Mouse (Mus musculus): ENCODE results near the gene Rhbdd1. TPM values are rescaled to one million over a fixed set of nuclear protein-coding genes. Genes with fewer than 3 reads are reported as not detected.

Gene Rhbdd1
- polyA plus RNA-seq, 1 experiment from 2014 or later, result 7.3 TPM

DNA sequence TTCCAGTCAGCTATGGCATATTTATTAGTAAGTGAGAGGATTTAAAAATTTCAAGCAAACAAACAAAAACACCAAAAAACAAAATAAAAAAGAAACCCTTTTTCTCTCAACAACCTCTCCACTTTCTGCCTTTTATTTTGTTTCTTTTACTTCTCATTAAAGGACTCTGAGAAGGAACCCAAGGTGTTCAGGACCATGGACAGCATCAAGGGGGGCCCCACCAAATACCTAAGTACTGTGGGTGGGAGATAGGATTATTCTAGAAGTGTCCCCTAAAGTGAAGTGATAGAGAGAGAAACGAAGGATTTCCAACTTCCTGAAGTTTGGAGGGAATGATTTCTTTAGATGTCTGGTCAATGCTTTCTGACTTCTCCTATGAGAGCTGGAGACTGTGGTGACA lies 17.7 kb upstream of the Rhbdd1 start:
- Histone ChIP-seq H3K4me1 (replicated peaks; ENCODE audit: control insufficient read depth, insufficient read depth, low read length) (no peaks in the 10 kb centered on the region), H3K9ac (ENCODE audit: low read depth, low read length) (no peak overlapping the region), H3K4me2 (replicated peaks; ENCODE audit: low read depth, low read length) (no peak overlapping the region), H3K4me3 (ENCODE audit: low read depth, low read length) (no peak overlapping the region), H3K9me3 (ENCODE audit: control insufficient read depth, low read length) (no peaks in the 10 kb centered on the region), H3K36me3 (ENCODE audit: control insufficient read depth, insufficient read depth, low read length) (no peaks in the 10 kb centered on the region), H3K27ac (ENCODE audit: low read depth, low read length) (no peak overlapping the region), H3K27me3 (ENCODE audit: control insufficient read depth, insufficient read depth, low read length) (no peaks in the 10 kb centered on the region)
- DNase-seq (ENCODE audit: low spot score) (no peak), ATAC-seq (ENCODE audit: low FRiP score) (no peak)
- 41% methylated on average over 1 of the region's 1 CpGs for WGBS

DNA sequence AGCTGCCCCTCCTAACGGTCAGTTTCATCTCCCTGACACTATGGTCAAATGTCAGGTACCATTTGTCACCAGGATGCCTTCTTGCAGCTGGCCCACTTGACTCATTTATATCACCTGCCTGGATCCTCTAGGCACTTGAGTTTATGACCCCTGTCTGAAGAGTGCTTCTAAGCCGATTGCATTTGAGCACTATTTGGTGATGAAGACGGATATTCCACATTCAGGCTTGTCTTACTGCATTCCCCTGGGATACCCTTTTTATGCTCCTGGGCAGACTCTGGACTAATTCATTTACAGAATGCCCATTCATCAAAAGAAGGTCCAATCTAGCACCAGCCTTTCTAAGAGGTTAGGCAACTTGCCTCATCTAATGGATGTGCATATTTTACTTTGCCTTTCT lies 11.8 kb upstream of the Rhbdd1 start:
- no peaks in the 10 kb centered on the region for H3K4me1 ChIP-seq (replicated peaks; ENCODE audit: control insufficient read depth, insufficient read depth, low read length)
- DNase-seq (ENCODE audit: low spot score) (no peak), ATAC-seq (ENCODE audit: low FRiP score) (peak; percentile 79)
- H3K4me2 ChIP-seq (replicated peaks; ENCODE audit: low read depth, low read length), result no peak overlapping the region
- H3K36me3 ChIP-seq (ENCODE audit: control insufficient read depth, insufficient read depth, low read length), result no peaks in the 10 kb centered on the region
- 59% methylated on average over 3 of the region's 3 CpGs for WGBS
- H3K27ac ChIP-seq (ENCODE audit: low read depth, low read length), result no peak overlapping the region
- H3K9me3 ChIP-seq (ENCODE audit: control insufficient read depth, low read length), result no peaks in the 10 kb centered on the region
- H3K4me3 ChIP-seq (ENCODE audit: low read depth, low read length), result no peak overlapping the region
- H3K9ac ChIP-seq (ENCODE audit: low read depth, low read length), result no peak overlapping the region
- no peaks in the 10 kb centered on the region for H3K27me3 ChIP-seq (ENCODE audit: control insufficient read depth, insufficient read depth, low read length)

DNA sequence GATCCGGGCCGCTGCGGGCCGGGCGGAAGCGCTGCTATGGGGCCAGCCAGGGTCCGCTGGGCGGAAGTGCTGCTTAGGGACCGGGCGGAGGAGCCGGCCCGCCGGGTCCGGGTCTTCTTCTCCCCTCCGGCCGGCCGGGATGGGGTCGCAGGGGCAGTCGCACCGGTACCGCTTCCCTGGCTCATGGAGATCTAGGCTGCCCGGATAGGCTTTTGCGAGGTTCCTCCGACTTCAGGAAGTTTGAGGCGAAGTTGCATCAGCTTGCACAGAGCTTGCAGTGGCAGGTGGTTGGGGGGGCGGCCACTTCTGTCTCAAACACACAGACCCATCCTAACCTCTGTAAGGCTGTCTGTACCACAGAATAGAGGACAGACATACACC lies 484 bp downstream of the Rhbdd1 start:
- WGBS, result 1% methylated on average over 25 of the region's 26 CpGs
- Histone ChIP-seq H3K4me3 (ENCODE audit: low read depth, low read length) (peak overlapping the region; percentile 85), H3K27ac (ENCODE audit: low read depth, low read length) (peak overlapping the region; percentile 96), H3K9me3 (ENCODE audit: control insufficient read depth, low read length) (no peaks in the 10 kb centered on the region), H3K36me3 (ENCODE audit: control insufficient read depth, insufficient read depth, low read length) (no peaks in the 10 kb centered on the region), H3K4me2 (replicated peaks; ENCODE audit: low read depth, low read length) (peak overlapping the region; percentile 66), H3K4me1 (replicated peaks; ENCODE audit: control insufficient read depth, insufficient read depth, low read length) (no peaks in the 10 kb centered on the region; the same call in 1 of the 2 replicates), H3K9ac (ENCODE audit: low read depth, low read length) (peak overlapping the region; percentile 95), H3K27me3 (ENCODE audit: control insufficient read depth, insufficient read depth, low read length) (no peaks in the 10 kb centered on the region)
- ATAC-seq (ENCODE audit: low FRiP score), result peak; percentile 81
- no peak for DNase-seq (ENCODE audit: low spot score)

DNA sequence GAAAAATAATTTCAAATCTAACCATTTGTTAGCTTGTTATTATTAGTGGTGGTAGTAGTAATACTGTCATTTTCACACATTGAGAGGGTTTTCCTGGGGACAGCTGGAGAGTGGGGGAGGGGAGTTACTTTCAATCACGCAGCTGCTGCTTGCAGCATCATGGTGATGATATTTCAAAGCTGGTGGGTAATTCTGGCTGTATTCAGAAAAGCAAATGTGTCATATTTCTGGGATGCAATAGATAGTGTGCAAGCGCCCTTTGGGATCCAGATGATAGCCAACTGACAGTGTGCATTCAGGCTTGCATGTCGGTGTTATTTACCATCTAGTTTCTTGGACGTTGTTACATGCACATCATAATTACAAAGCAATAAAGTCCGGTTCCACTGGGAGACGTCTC lies 4.2 kb downstream of the Rhbdd1 start:
- ATAC-seq (ENCODE audit: low FRiP score), result no peak
- WGBS, result 63% methylated on average over 6 of the region's 6 CpGs

DNA sequence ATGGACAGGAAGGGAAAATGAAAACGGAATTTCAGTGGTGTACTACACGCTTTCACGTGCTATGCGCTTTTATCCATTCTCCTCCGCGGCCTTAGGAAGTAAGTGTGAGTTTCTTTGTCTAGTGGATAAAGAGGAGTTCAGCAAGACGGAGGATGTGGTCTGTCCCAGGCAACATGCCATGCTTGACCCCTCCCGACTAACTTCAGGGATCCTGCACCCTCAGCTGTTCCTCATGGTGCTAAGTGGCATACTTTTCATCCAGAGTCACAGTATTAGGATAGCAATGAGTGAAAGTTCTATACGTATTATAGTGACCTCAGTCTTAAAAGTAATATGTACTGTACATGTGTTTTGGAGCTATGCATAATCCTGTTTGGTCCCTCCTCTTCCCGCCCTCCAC lies 4.6 kb downstream of the Rhbdd1 start:
- Histone ChIP-seq H3K9ac (ENCODE audit: low read depth, low read length) (no peak overlapping the region), H3K27ac (ENCODE audit: low read depth, low read length) (peak overlapping the region; percentile 75)

More for the DNA sequence above, 4.2 kb downstream of the Rhbdd1 start:
- Histone ChIP-seq H3K9me3 (ENCODE audit: control insufficient read depth, low read length) (no peaks in the 10 kb centered on the region), H3K4me2 (replicated peaks; ENCODE audit: low read depth, low read length) (no peak overlapping the region), H3K9ac (ENCODE audit: low read depth, low read length) (no peak overlapping the region), H3K4me3 (ENCODE audit: low read depth, low read length) (no peak overlapping the region), H3K4me1 (replicated peaks; ENCODE audit: control insufficient read depth, insufficient read depth, low read length) (no peaks in the 10 kb centered on the region; the same call in 1 of the 2 replicates), H3K27me3 (ENCODE audit: control insufficient read depth, insufficient read depth, low read length) (no peaks in the 10 kb centered on the region), H3K27ac (ENCODE audit: low read depth, low read length) (peak overlapping the region; percentile 75), H3K36me3 (ENCODE audit: control insufficient read depth, insufficient read depth, low read length) (no peaks in the 10 kb centered on the region)
- DNase-seq (ENCODE audit: low spot score), result peak; percentile 44

DNA sequence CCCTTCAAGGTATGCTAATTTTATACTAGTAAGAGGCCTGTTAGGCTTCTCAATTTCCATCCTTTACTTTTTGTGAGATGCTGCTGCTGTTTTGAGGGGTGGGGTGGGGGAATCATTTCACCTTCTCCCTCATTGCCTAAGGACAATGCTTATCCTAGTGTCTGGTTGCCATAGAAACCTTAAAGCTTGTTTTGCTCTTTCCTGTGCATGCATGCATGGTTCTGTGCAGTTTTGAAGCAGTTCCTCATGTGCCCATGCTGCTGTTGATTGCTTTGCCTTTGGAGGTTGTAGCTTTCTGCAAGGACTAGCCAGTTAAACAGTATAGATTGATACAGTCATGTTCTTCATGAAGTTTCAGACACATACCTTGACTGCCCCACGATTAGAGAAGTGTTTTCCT lies 5.2 kb downstream of the Rhbdd1 start:
- H3K4me2 ChIP-seq (replicated peaks; ENCODE audit: low read depth, low read length), result no peak overlapping the region

More for the DNA sequence above, 4.6 kb downstream of the Rhbdd1 start:
- DNase-seq (ENCODE audit: low spot score) (no peak), ATAC-seq (ENCODE audit: low FRiP score) (peak; percentile 8; the same call in 1 of the 2 replicates)
- H3K4me1 ChIP-seq (replicated peaks; ENCODE audit: control insufficient read depth, insufficient read depth, low read length), result no peaks in the 10 kb centered on the region; the same call in 1 of the 2 replicates
- no peak overlapping the region for H3K4me2 ChIP-seq (replicated peaks; ENCODE audit: low read depth, low read length)
- H3K9me3 ChIP-seq (ENCODE audit: control insufficient read depth, low read length), result no peaks in the 10 kb centered on the region
- H3K4me3 ChIP-seq (ENCODE audit: low read depth, low read length), result no peak overlapping the region
- no peaks in the 10 kb centered on the region for H3K27me3 ChIP-seq (ENCODE audit: control insufficient read depth, insufficient read depth, low read length)
- 67% methylated on average over 10 of the region's 10 CpGs for WGBS
- no peaks in the 10 kb centered on the region for H3K36me3 ChIP-seq (ENCODE audit: control insufficient read depth, insufficient read depth, low read length)

DNA sequence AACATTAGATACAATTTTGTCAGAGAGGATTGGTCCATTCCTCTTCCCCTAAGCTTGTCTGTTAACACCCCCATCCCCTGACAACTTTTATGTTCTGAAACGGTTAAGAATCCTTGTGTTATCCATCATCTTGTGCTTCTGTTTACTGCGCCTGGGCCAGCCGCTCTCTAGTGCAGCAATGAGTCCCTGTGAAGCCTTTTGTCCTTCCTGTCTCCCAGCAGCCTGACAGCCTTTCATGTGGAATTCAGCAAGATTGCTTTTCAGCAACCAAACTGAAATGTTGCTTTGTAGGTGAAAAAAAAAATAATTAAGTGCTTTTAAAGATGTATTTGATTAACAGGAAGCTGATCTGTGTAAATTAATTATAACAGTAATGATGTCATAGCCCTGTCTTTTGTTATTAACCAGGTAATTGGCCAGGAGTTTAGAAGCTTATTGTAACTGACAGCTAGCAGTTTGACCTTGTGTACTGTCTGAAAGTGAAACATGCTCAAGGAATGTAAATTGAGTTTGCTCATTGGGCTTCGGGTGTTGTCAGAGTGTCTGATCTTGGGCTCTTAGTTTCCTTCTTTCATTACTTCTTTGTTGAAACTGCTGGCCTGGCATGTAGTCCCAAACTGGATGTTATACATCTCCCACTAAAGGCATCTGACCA lies 8.0 kb downstream of the Rhbdd1 start:
- Histone ChIP-seq H3K27me3 (ENCODE audit: control insufficient read depth, insufficient read depth, low read length) (no peaks in the 10 kb centered on the region), H3K36me3 (ENCODE audit: control insufficient read depth, insufficient read depth, low read length) (no peaks in the 10 kb centered on the region), H3K4me3 (ENCODE audit: low read depth, low read length) (no peak overlapping the region), H3K9ac (ENCODE audit: low read depth, low read length) (no peak overlapping the region), H3K4me1 (replicated peaks; ENCODE audit: control insufficient read depth, insufficient read depth, low read length) (no peaks in the 10 kb centered on the region; the same call in 1 of the 2 replicates), H3K9me3 (ENCODE audit: control insufficient read depth, low read length) (no peaks in the 10 kb centered on the region), H3K4me2 (replicated peaks; ENCODE audit: low read depth, low read length) (no peak overlapping the region), H3K27ac (ENCODE audit: low read depth, low read length) (peak overlapping the region; percentile 19; the same call in 1 of the 2 replicates)
- ATAC-seq (ENCODE audit: low FRiP score) (no peak), DNase-seq (ENCODE audit: low spot score) (peak; percentile 25)
- 27% methylated on average over 4 of the region's 4 CpGs for WGBS

More for the DNA sequence above, 5.2 kb downstream of the Rhbdd1 start:
- DNase-seq (ENCODE audit: low spot score) (peak; percentile 12), ATAC-seq (ENCODE audit: low FRiP score) (no peak)
- H3K9ac ChIP-seq (ENCODE audit: low read depth, low read length), result no peak overlapping the region
- H3K36me3 ChIP-seq (ENCODE audit: control insufficient read depth, insufficient read depth, low read length), result no peaks in the 10 kb centered on the region
- no peaks in the 10 kb centered on the region for H3K27me3 ChIP-seq (ENCODE audit: control insufficient read depth, insufficient read depth, low read length)
- 79% methylated on average over 1 of the region's 1 CpGs for WGBS
- no peak overlapping the region for H3K4me3 ChIP-seq (ENCODE audit: low read depth, low read length)
- no peak overlapping the region for H3K27ac ChIP-seq (ENCODE audit: low read depth, low read length)
- H3K9me3 ChIP-seq (ENCODE audit: control insufficient read depth, low read length), result no peaks in the 10 kb centered on the region
- no peaks in the 10 kb centered on the region; the same call in 1 of the 2 replicates for H3K4me1 ChIP-seq (replicated peaks; ENCODE audit: control insufficient read depth, insufficient read depth, low read length)

DNA sequence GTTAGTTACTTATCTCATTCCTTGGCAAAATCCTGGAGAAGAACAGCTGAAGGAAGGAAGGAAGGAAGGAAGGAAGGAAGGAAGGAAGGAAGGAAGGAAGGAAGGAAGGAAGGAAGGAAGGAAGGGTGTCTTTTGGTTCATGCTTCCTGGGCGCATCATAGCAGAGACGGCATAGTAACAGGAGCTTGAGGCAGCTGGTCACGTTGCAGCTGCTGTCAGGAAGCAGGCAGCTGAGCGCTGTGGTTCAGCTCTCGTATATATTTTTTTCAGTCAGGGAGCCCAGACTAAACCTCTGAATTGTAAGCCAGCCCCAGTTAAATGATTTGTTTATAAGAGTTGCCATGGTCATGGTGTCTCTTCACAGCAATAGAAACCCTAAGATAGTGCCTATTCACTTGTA lies 9.9 kb downstream of the Rhbdd1 start:
- no peak for ATAC-seq (ENCODE audit: low FRiP score)
- no peak for DNase-seq (ENCODE audit: low spot score)
- WGBS, result 75% methylated on average over 5 of the region's 5 CpGs
- Histone ChIP-seq H3K9me3 (ENCODE audit: control insufficient read depth, low read length) (no peaks in the 10 kb centered on the region), H3K4me2 (replicated peaks; ENCODE audit: low read depth, low read length) (no peak overlapping the region), H3K4me3 (ENCODE audit: low read depth, low read length) (no peak overlapping the region), H3K4me1 (replicated peaks; ENCODE audit: control insufficient read depth, insufficient read depth, low read length) (no peaks in the 10 kb centered on the region; the same call in 1 of the 2 replicates), H3K27ac (ENCODE audit: low read depth, low read length) (no peak overlapping the region), H3K27me3 (ENCODE audit: control insufficient read depth, insufficient read depth, low read length) (no peaks in the 10 kb centered on the region), H3K9ac (ENCODE audit: low read depth, low read length) (no peak overlapping the region), H3K36me3 (ENCODE audit: control insufficient read depth, insufficient read depth, low read length) (no peaks in the 10 kb centered on the region)

Measured in hindbrain, embryonic 11.5 days (tissue).